Mouse (Mus musculus) CH12.LX (cell line): Measurements from ENCODE around the gene Sh3d21.

ENCODE experiments used
- CTCF ChIP-seq, 2 experiments: IDR thresholded peaks in 1 of 2; conservative IDR thresholded peaks in 1 of 2; 2 replicates each; pipeline ENCODE4 v1.5.1; 2011 to 2012; ENCODE audit warnings: low read depth in 2 of 2, low read length in 2 of 2, improper control_type of control experiment in 1 of 2, inconsistent platforms in 1 of 2, mild to moderate bottlenecking in 1 of 2, moderate library complexity in 1 of 2
- MAFK ChIP-seq: IDR thresholded peaks from 2 replicates; pipeline ENCODE4 v1.6.1; 2011; ENCODE audit warnings: low read length, improper control_type of control experiment; ENCODE audit not compliant: insufficient replicate concordance
- MAX ChIP-seq: IDR thresholded peaks from 2 replicates; pipeline ENCODE4 v1.6.1; 2011; ENCODE audit warnings: low read length, improper control_type of control experiment
- NRF1 ChIP-seq: IDR thresholded peaks from 2 replicates; pipeline ENCODE4 v1.6.1; 2014; ENCODE audit warnings: low read depth, mild to moderate bottlenecking, inconsistent platforms, low read length, improper control_type of control experiment, moderate library complexity
- POLR2A ChIP-seq: IDR thresholded peaks from 2 replicates; pipeline ENCODE4 v1.6.1; 2011; ENCODE audit warnings: low read depth, mild to moderate bottlenecking, improper control_type of control experiment, low read length
- SMC3 ChIP-seq: IDR thresholded peaks from 2 replicates; pipeline ENCODE4 v1.6.1; 2011; ENCODE audit warnings: low read depth, low read length, improper control_type of control experiment
- ZMIZ1 ChIP-seq: IDR thresholded peaks from 2 replicates; pipeline ENCODE4 v1.6.1; 2012; ENCODE audit warnings: low read depth, mild to moderate bottlenecking, inconsistent platforms, low read length, improper control_type of control experiment

DNA sequence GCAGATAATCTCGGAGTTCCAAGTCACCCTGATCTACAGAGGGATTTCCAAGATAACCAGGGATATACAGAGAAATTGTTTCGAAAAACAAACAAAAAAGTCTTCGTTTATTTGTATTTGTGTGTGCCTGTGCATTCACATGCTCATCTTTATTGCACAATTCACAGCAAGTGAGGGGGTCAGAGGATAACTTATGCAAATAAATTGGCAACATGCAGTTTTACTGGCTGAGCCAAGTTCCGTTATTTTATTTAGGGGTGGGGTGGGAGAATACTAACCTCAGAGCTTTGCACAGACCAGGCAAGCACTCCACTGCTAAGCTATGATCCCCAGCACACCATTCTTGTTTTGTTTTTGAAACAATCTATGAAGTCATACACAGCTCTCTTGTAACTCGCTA lies 10.5 kb upstream of the Sh3d21 start:
- TF ChIP-seq SMC3 (no peak), CTCF (conservative IDR thresholded peaks at IDR 0.05 in 1 of 2, IDR thresholded peaks at IDR 0.05 in 1 of 2; ENCODE audit: low read depth in 2 of 2, low read length in 2 of 2) (no peak), MAX (no peak), MAFK (no peak), ZMIZ1 (no peak), POLR2A (no peak), NRF1 (no peak)
